Mouse (Mus musculus): ENCODE results near the gene Rtkn. TPM values are rescaled to one million over a fixed set of nuclear protein-coding genes. Genes with fewer than 3 reads are reported as not detected.

Rtkn gene
- total and polyA plus RNA-seq, 3 experiments: 5.4 to 8.3 TPM; not detected in 1

DNA sequence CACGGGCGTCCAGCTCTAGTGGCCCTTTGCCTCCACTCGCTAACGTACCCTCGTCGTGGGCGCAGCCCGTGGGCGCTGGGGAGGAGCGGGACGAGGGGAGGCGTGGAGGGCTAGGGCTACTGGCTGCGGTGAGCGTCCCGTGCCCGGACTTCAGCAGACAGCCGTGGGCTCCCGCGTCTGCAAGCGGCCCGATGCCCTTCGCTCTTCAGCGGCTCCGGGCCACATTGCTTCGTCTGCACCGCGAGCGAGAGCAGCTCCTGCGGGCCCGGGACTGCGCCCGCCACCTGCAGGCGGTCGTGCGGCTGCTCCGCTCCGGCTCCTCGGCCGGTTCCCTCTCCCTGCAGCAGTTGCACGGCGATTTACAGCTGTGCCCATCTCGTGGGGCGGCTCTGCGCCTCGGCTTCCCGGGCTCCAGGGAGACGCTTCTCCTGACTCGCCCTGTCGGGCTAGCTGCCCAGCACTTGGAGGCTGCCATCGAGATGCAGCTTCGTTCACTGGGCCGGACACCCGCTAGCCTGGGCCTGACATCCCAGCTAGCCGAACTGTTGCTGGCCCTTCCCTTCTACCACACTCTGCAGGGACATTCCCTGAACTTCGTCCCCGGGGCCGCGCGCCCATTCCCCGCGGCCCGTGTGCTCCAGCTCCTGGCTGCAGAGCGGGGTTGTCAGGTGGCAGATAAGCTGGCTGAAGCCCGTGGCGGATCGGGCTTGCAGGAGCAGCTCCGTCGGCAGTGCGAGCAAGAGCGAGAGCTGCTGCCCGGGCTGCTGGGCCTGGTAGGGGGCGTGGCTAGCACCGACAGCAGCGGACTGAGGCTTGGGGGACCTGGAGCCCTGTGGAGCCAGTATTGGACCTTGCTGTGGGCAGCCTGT is 33.3 kb upstream of the Rtkn start (continued):
- TF ChIP-seq ELF1 (IDR thresholded peaks at IDR 0.05; ENCODE audit: low read depth, low read length): no peak
- TF ChIP-seq CHD1 (IDR thresholded peaks at IDR 0.05; ENCODE audit: low read depth, low read length): no peak
- no peak for TF ChIP-seq TAL1 (IDR thresholded peaks at IDR 0.05; ENCODE audit: low read length)
- TF ChIP-seq MAZ (IDR thresholded peaks at IDR 0.05; ENCODE audit: low read depth, low read length): no peak
- TF ChIP-seq ZNF384 (IDR thresholded peaks at IDR 0.05; ENCODE audit: low read depth, low read length): no peak
- TF ChIP-seq POLR2AphosphoS5 (IDR thresholded peaks at IDR 0.05; ENCODE audit: borderline replicate concordance, low read depth, low read length): no peak
- TF ChIP-seq TCF12 (IDR thresholded peaks at IDR 0.05; ENCODE audit: low read depth, low read length): no peak
- no peak for TF ChIP-seq GATA1 (IDR thresholded peaks at IDR 0.05; ENCODE audit: low read depth, low read length)
- peak; percentile 23; the same call in 1 of the 2 replicates for TF ChIP-seq UBTF (IDR thresholded peaks at IDR 0.05; ENCODE audit: borderline replicate concordance, insufficient read depth, low read depth, low read length)
- no peak for TF ChIP-seq NRF1 (IDR thresholded peaks at IDR 0.05; ENCODE audit: insufficient read depth, low read depth, low read length, poor library complexity, severe bottlenecking)
- TF ChIP-seq TBP (IDR thresholded peaks at IDR 0.05; ENCODE audit: low read depth, low read length): no peak
- no peak for TF ChIP-seq MAX (IDR thresholded peaks at IDR 0.05; ENCODE audit: low read length)

GRCm38 (mm10) chr6:83103130-83103650 is 32.1 kb upstream of the Rtkn start:
- Histone ChIP-seq H3K36me3 (ENCODE audit: control insufficient read depth in 1 of 2, insufficient read depth in 2 of 2, low read length in 2 of 2) (peaks cover 1 to 8% of the 10 kb centered on the region in 2 experiments; a peak in 3 of 4 replicates), H3K79me2 (ENCODE audit: control insufficient read depth, insufficient read depth, low read length, poor library complexity) (peaks cover 12% of the 10 kb centered on the region), H3K9me3 (replicated peaks; ENCODE audit: insufficient read depth, low read length) (no peaks in the 10 kb centered on the region), H3K4me1 (ENCODE audit: control insufficient read depth in 1 of 2, insufficient read depth in 2 of 2, low read length in 2 of 2) (peaks cover 0 to 7% of the 10 kb centered on the region in 2 experiments; a peak in 3 of 4 replicates), H3K9ac (ENCODE audit: control insufficient read depth, low read depth, low read length, poor library complexity, severe bottlenecking) (peak overlapping the region; percentile 76; the same call in 1 of the 2 replicates), H3K27me3 (ENCODE audit: control insufficient read depth in 1 of 2, insufficient read depth in 2 of 2, low read length in 2 of 2) (no peaks in the 10 kb centered on the region), H3K27ac (ENCODE audit: control insufficient read depth, low read depth, low read length) (no peak overlapping the region), H3K4me3 (ENCODE audit: control insufficient read depth in 1 of 2, insufficient read depth in 1 of 2, low read depth in 2 of 2, low read length in 2 of 2) (no peak overlapping the region)
- no peak for DNase-seq (ENCODE audit: low read depth, low spot score)
- TF ChIP-seq ZC3H11A (IDR thresholded peaks at IDR 0.05; ENCODE audit: low read depth, low read length) (no peak), TCF12 (IDR thresholded peaks at IDR 0.05; ENCODE audit: low read depth, low read length) (no peak), ZKSCAN1 (IDR thresholded peaks at IDR 0.05; ENCODE audit: low read depth, low read length) (no peak)

DNA sequence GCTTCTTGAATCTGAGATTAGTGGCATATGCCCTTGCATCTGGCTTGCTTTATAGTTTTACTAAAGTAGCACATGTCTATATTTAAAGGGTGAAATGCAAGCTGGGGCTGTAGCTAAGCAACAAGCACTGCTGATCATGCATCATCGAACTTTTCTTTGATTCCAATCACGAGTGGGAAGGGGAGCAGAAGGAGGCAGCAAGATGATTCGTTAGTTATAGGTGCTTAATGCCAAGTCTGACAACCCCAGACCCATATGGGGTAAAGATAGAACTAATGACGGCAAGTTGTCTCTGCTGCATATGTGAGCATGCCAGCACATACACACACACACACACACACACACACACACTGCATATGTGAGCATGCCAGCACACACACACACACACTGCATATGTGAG is 31.1 kb upstream of the Rtkn start:
- H3K4me1 ChIP-seq (ENCODE audit: control insufficient read depth in 1 of 2, insufficient read depth in 2 of 2, low read length in 2 of 2): peaks cover 0 to 7% of the 10 kb centered on the region in 2 experiments; a peak in 3 of 4 replicates
- H3K27ac ChIP-seq (ENCODE audit: control insufficient read depth, low read depth, low read length): no peak overlapping the region
- no peak overlapping the region for H3K4me3 ChIP-seq (ENCODE audit: control insufficient read depth in 1 of 2, insufficient read depth in 1 of 2, low read depth in 2 of 2, low read length in 2 of 2)
- no peak for DNase-seq (ENCODE audit: low read depth, low spot score)
- H3K9ac ChIP-seq (ENCODE audit: control insufficient read depth, low read depth, low read length, poor library complexity, severe bottlenecking): no peak overlapping the region
- no peaks in the 10 kb centered on the region for H3K27me3 ChIP-seq (ENCODE audit: control insufficient read depth in 1 of 2, insufficient read depth in 2 of 2, low read length in 2 of 2)
- peaks cover 1 to 8% of the 10 kb centered on the region in 2 experiments; a peak in 3 of 4 replicates for H3K36me3 ChIP-seq (ENCODE audit: control insufficient read depth in 1 of 2, insufficient read depth in 2 of 2, low read length in 2 of 2)
- peaks cover 16% of the 10 kb centered on the region for H3K79me2 ChIP-seq (ENCODE audit: control insufficient read depth, insufficient read depth, low read length, poor library complexity)
- no peaks in the 10 kb centered on the region for H3K9me3 ChIP-seq (replicated peaks; ENCODE audit: insufficient read depth, low read length)
- TF ChIP-seq E2F4 (IDR thresholded peaks at IDR 0.05; ENCODE audit: borderline replicate concordance, low read depth, low read length) (no peak), TBP (IDR thresholded peaks at IDR 0.05; ENCODE audit: low read depth, low read length) (no peak), TAL1 (IDR thresholded peaks at IDR 0.05; ENCODE audit: low read length) (no peak), RAD21 (IDR thresholded peaks at IDR 0.05; ENCODE audit: low read depth, low read length) (no peak), GATA1 (IDR thresholded peaks at IDR 0.05; ENCODE audit: low read depth, low read length) (no peak), JUND (IDR thresholded peaks at IDR 0.05; ENCODE audit: low read depth, low read length) (no peak), UBTF (IDR thresholded peaks at IDR 0.05; ENCODE audit: borderline replicate concordance, insufficient read depth, low read depth, low read length) (no peak), MYB (IDR thresholded peaks at IDR 0.05; ENCODE audit: low read depth, low read length) (no peak), ZMIZ1 (IDR thresholded peaks at IDR 0.05; ENCODE audit: low read depth, low read length) (no peak), ELF1 (IDR thresholded peaks at IDR 0.05; ENCODE audit: low read depth, low read length) (no peak), CHD2 (IDR thresholded peaks at IDR 0.05; ENCODE audit: low read length) (no peak), MXI1 (IDR thresholded peaks at IDR 0.05; ENCODE audit: low read depth, low read length) (no peak), ETS1 (IDR thresholded peaks at IDR 0.05; ENCODE audit: low read depth, low read length) (no peak), MAFK (IDR thresholded peaks at IDR 0.05; ENCODE audit: borderline replicate concordance, low read depth, low read length) (no peak), HCFC1 (IDR thresholded peaks at IDR 0.05; ENCODE audit: low read depth, low read length) (no peak), USF2 (IDR thresholded peaks at IDR 0.05; ENCODE audit: borderline replicate concordance in 1 of 2, insufficient read depth in 1 of 2, low read depth in 1 of 2, low read length in 2 of 2) (no peak), SIN3A (IDR thresholded peaks at IDR 0.05; ENCODE audit: low read length) (no peak)

All from MEL (cell line).